ENCODE assay signal across 21 mouse cellular contexts in genomic region chr10:44354393-44354792, GRCm38 (mm10).
DNase-seq lines count a peak whose midpoint lies in the region; ATAC-seq and TF ChIP-seq lines count a peak whose summit lies in the region.
"Had no signal": no experiment of that assay in that cellular context is flagged by ENCODE, and none has a peak within 500 bp of the region (broad histone marks: within the 10 kb centered on the region; RNA-seq: fewer than 3 reads in every experiment).

No protein-coding gene starts in this region.

- H3K36me3 ChIP-seq in midbrain, embryonic 11.5 days (ENCODE audit: control insufficient read depth, insufficient read depth, low read length) = no peaks in the 10 kb centered on the region
- no peaks in the 10 kb centered on the region for H3K36me3 ChIP-seq in midbrain, embryonic 16.5 days (ENCODE audit: control insufficient read depth, insufficient read depth, low read length)
- no peaks in the 10 kb centered on the region for H3K36me3 ChIP-seq in liver, embryonic 13.5 days
- no peaks in the 10 kb centered on the region for H3K36me3 ChIP-seq in liver, postnatal 0 days (replicated peaks; ENCODE audit: insufficient read depth, low read length)
- H3K36me3 ChIP-seq: embryonic facial prominence, embryonic 13.5 days; heart, embryonic 12.5 days; hindbrain, embryonic 10.5 days had no signal

- no peak overlapping the region for H3K4me3 ChIP-seq in midbrain, embryonic 11.5 days (ENCODE audit: low read depth, low read length)
- H3K4me3 ChIP-seq in midbrain, embryonic 16.5 days (ENCODE audit: low read depth, low read length) = no peak overlapping the region
- H3K4me3 ChIP-seq in liver, embryonic 13.5 days (replicated peaks) = no peak overlapping the region
- H3K4me3 ChIP-seq in liver, postnatal 0 days (ENCODE audit: low read depth, low read length) = no peak overlapping the region
- H3K4me3 ChIP-seq: embryonic facial prominence, embryonic 13.5 days; forebrain, embryonic 13.5 days; heart, embryonic 12.5 days; hindbrain, embryonic 10.5 days had no signal

- no peaks in the 10 kb centered on the region for H3K27me3 ChIP-seq in midbrain, embryonic 11.5 days (ENCODE audit: control insufficient read depth, insufficient read depth, low read length)
- H3K27me3 ChIP-seq in midbrain, embryonic 16.5 days (ENCODE audit: control insufficient read depth, insufficient read depth, low read depth, low read length) = no peaks in the 10 kb centered on the region
- H3K27me3 ChIP-seq in liver, embryonic 13.5 days = no peaks in the 10 kb centered on the region
- no peaks in the 10 kb centered on the region for H3K27me3 ChIP-seq in liver, postnatal 0 days (ENCODE audit: insufficient read depth, low read length)
- H3K27me3 ChIP-seq: embryonic facial prominence, embryonic 13.5 days; forebrain, embryonic 13.5 days; heart, embryonic 12.5 days had no signal

- H3K4me1 ChIP-seq in midbrain, embryonic 11.5 days (ENCODE audit: control insufficient read depth, insufficient read depth, low read length) = no peaks in the 10 kb centered on the region
- H3K4me1 ChIP-seq in midbrain, embryonic 16.5 days (ENCODE audit: control insufficient read depth, insufficient read depth, low read length) = 0 out of 2 replicates have a peak, but pooled peaks cover 3% of the 10 kb centered on the region
- H3K4me1 ChIP-seq in liver, embryonic 13.5 days (replicated peaks) = peaks cover 25% of the 10 kb centered on the region
- H3K4me1 ChIP-seq in liver, postnatal 0 days (ENCODE audit: insufficient read depth) = no peaks in the 10 kb centered on the region
- H3K4me1 ChIP-seq: forebrain, embryonic 13.5 days had no signal

- H3K27ac ChIP-seq in midbrain, embryonic 11.5 days (ENCODE audit: low read depth, low read length) = no peak overlapping the region
- no peak overlapping the region for H3K27ac ChIP-seq in midbrain, embryonic 16.5 days (ENCODE audit: low read length)
- H3K27ac ChIP-seq in liver, embryonic 13.5 days = peak overlapping the region; percentile 69
- no peak overlapping the region for H3K27ac ChIP-seq in liver, postnatal 0 days (ENCODE audit: low read depth)
- H3K27ac ChIP-seq: embryonic facial prominence, embryonic 13.5 days; forebrain, embryonic 13.5 days; hindbrain, embryonic 10.5 days; hindbrain, embryonic 14.5 days had no signal

- TF ChIP-seq CTCF in liver, postnatal 0 days (IDR thresholded peaks at IDR 0.05; ENCODE audit: low read depth) = no peak

- no peak for DNase-seq in frontal cortex, adult 2 months (ENCODE audit: extremely low spot score in 1 of 2, low spot score in 1 of 2)
- DNase-seq in midbrain, embryonic 11.5 days (ENCODE audit: low spot score, missing footprints) = peak; percentile 49
- no peak for DNase-seq in liver, embryonic 13.5 days
- no peak for DNase-seq in liver, postnatal 0 days
- DNase-seq in kidney, postnatal 25 days = no peak
- DNase-seq in left cerebral cortex, adult 9 months (ENCODE audit: low spot score in 2 of 2) = no peak
- DNase-seq: adrenal gland, postnatal 10 days; B cell, adult 2 months; cerebellum, adult 11 months; cerebellum, adult 8-10 months; cerebellum, postnatal 25 days; forebrain, postnatal 0 days; gastrocnemius, postnatal 36 days had no signal

- 0 out of 2 replicates have a peak, but pooled peaks have one; percentile 20 for ATAC-seq in frontal cortex, adult (ENCODE audit: low TSS enrichment)
- no peak for ATAC-seq in midbrain, embryonic 11.5 days (ENCODE audit: low FRiP score)
- no peak for ATAC-seq in midbrain, embryonic 16.5 days
- peak; percentile 86 for ATAC-seq in liver, embryonic 13.5 days (ENCODE audit: low read depth)
- ATAC-seq in liver, postnatal 0 days = peak; percentile 13; the same call in 1 of the 2 replicates
- ATAC-seq: CD4-positive, CD25-positive, alpha-beta regulatory T cell, adult 4 months; forebrain, embryonic 13.5 days; forebrain, postnatal 0 days had no signal

- H3K9ac ChIP-seq in midbrain, embryonic 11.5 days (ENCODE audit: low read length) = no peak overlapping the region
- H3K9ac ChIP-seq in midbrain, embryonic 16.5 days (ENCODE audit: low read depth, low read length) = no peak overlapping the region
- peak overlapping the region; percentile 18; the same call in 1 of the 2 replicates for H3K9ac ChIP-seq in liver, embryonic 13.5 days
- no peak overlapping the region for H3K9ac ChIP-seq in liver, postnatal 0 days (replicated peaks)
- H3K9ac ChIP-seq: embryonic facial prominence, embryonic 13.5 days; forebrain, embryonic 13.5 days; forebrain, postnatal 0 days; heart, embryonic 12.5 days; hindbrain, embryonic 14.5 days had no signal

- no peak overlapping the region for H3K4me2 ChIP-seq in midbrain, embryonic 11.5 days
- H3K4me2 ChIP-seq in midbrain, embryonic 16.5 days (ENCODE audit: low read length) = no peak overlapping the region
- peak overlapping the region; percentile 27 for H3K4me2 ChIP-seq in liver, embryonic 13.5 days
- no peak overlapping the region; the same call in 1 of the 2 replicates for H3K4me2 ChIP-seq in liver, postnatal 0 days (ENCODE audit: low read depth, low read length)
- H3K4me2 ChIP-seq: embryonic facial prominence, embryonic 13.5 days; forebrain, embryonic 13.5 days; heart, embryonic 12.5 days; hindbrain, embryonic 14.5 days had no signal

- peak; percentile 69 for TF ChIP-seq EP300 in liver, postnatal 0 days (IDR thresholded peaks at IDR 0.05; ENCODE audit: low read depth)

- 90% methylated on average over 10 of the region's 10 CpGs for WGBS in midbrain, embryonic 11.5 days
- 82% methylated on average over 10 of the region's 10 CpGs for WGBS in midbrain, embryonic 16.5 days
- WGBS in liver, embryonic 13.5 days (ENCODE audit: insufficient replicate concordance) = 25% methylated on average over 10 of the region's 10 CpGs
- 57% methylated on average over 10 of the region's 10 CpGs for WGBS in liver, postnatal 0 days (ENCODE audit: insufficient replicate concordance)

- H3K9me3 ChIP-seq in midbrain, embryonic 11.5 days (ENCODE audit: control insufficient read depth, low read length) = no peaks in the 10 kb centered on the region
- no peaks in the 10 kb centered on the region for H3K9me3 ChIP-seq in midbrain, embryonic 16.5 days (replicated peaks; ENCODE audit: control insufficient read depth, low read length, poor library complexity, severe bottlenecking)
- no peaks in the 10 kb centered on the region for H3K9me3 ChIP-seq in liver, embryonic 13.5 days (replicated peaks)
- H3K9me3 ChIP-seq in liver, postnatal 0 days (ENCODE audit: low read length) = no peaks in the 10 kb centered on the region
- H3K9me3 ChIP-seq: embryonic facial prominence, embryonic 13.5 days; forebrain, embryonic 13.5 days; heart, embryonic 12.5 days; hindbrain, embryonic 10.5 days had no signal

Comparison
In these comparisons a context has a peak if more than half of its experiments do, and no peak if none do; other contexts are left out.
1. ATAC-seq: peak in frontal cortex, adult (single experiment), liver, embryonic 13.5 days (single experiment) and liver, postnatal 0 days (single experiment); none in midbrain, embryonic 11.5 days (single experiment) and midbrain, embryonic 16.5 days (single experiment).